Mouse (Mus musculus) retina, postnatal 7 days (tissue): Measurements from ENCODE around the gene Kdm4c.
"Not testable (repeated sequence)": the region's sequence is repeated elsewhere in the genome, so short reads cannot be mapped to it uniquely, and the experiment has no call there.

ENCODE experiments used
- DNase-seq: peaks from one replicate; pipeline ENCODE4 v3.0.0-alpha.2; 2012; ENCODE audit warnings: low read depth, low spot score

Kdm4c gene

DNA sequence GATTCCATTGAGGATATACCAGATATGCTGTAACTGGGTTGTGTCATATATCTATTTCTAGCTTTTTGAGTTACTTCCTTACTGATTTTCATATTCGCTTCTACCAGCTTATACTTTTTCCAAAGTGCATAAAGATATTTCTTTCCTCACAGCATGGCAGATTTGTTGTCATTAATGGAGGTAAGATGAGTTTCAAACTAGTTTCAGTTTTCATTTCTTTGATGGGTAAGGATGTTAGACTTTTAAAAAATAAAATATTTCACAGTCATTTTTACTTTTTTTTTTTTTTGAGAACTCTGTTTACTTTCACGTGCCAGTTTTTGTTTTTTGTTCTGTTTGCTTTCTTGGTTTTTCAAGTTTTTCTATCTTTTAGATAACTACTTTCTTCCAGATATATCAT, 70.6 kb downstream of the Kdm4c start:
- DNase-seq, result no peak

GRCm38 (mm10) chr4:74315388-74315787, 73.1 kb downstream of the Kdm4c start:
- DNase-seq, result no peak

DNA sequence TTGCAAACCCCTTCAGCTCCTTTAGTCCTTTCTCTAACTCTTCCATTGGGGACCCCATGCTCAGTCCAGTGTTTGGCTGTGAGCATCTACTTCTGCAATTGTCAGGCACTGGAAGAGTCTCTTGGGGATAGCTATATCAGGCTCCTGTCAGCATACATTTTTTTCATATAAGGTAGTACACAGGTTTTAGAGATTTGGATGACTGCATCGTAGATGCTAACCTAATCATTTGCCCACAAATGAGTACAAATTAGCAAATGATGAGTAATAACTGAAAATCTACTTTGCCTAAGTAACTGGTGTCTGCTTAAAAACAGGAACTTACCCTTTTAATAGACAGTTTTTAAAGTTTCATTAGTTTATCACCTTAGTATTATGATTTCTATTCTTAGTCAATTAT, 77.0 kb downstream of the Kdm4c start:
- DNase-seq, result no peak

DNA sequence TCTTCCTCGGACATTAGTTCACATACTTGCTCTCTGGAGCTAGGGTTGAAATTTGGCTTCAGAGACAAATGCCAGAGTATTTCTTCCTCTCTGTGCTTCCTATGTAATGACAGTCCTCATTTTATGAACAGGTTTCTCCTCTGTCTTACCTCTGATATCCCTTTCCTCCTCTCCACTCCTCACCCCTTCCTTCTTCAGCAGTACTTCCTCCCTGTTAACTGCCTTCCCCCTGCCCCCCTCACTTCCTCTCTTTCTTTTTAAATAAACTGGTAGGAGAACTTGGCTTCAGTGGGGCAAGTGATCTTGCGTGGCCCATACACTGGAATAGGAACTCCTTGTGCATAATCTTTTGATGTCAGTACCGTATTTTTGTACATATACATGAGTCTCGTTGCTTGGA, 115.2 kb downstream of the Kdm4c start:
- no peak for DNase-seq

GRCm38 (mm10) chr4:74360274-74360673, 118.0 kb downstream of the Kdm4c start:
- no peak for DNase-seq

DNA sequence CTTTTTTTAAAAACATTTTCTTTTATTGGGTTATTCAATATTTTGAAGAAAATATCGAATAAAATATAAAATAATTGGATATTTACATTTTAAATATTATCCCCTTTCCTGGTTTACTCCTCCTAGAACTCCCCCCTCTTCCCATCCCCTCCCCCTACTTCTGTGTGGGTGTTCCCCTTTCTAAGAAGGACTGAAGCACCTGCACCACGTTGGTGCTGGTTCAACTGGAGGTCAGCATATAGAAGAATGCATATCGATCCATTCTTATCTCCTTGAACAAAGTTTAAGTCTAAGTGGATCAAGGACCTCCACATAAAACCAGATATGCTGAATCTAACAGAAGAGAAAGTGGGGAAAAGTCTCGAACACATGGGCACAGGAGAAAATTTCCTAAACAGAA, 144.3 kb downstream of the Kdm4c start:
- no peak for DNase-seq

- DNase-seq, result no peak
Measured at GRCm38 (mm10) chr4:74393162-74393561, 150.9 kb downstream of the Kdm4c start.

DNA sequence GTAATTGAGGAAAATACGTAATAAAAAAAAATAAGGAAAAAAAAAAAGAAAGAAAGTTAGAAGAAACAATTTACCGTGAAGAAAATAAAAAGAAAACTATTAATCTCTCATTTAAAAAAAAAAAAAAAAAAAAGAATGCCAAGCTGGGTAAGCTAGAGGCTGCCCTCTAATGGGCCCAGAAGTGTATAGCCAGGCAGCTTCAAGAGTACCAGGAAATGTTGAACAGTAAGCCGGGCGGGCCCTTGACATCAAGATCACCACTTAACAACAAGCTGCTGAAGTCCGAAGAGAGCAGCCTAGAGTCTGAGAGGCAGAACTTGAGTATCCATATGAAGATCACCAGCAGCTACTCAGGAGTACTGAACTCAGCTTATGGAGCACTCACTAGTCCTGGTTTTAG, 154.3 kb downstream of the Kdm4c start:
- no peak for DNase-seq

GRCm38 (mm10) chr4:74401617-74402313, 159.5 kb downstream of the Kdm4c start:
- DNase-seq, result not testable (repeated sequence)

- no peak for DNase-seq
Measured at GRCm38 (mm10) chr4:74408731-74409130, 166.4 kb downstream of the Kdm4c start.

- no peak for DNase-seq
Measured at GRCm38 (mm10) chr4:74419794-74420193, 177.5 kb downstream of the Kdm4c start.
